Mouse (Mus musculus) neural tube, embryonic 11.5 days (tissue): ENCODE measurements around the gene Spint1. TPM values are rescaled to one million over a fixed set of nuclear protein-coding genes. Genes with fewer than 3 reads are reported as not detected.

Experiments used
- ATAC-seq: fragments of 200-750 bp; cut with Nextera tagmentation; 2 replicates; pipeline ENCODE4 v1.8.0; 2017; ENCODE audit warnings: moderate number of reproducible peaks, mild to moderate bottlenecking, moderate TSS enrichment, moderate library complexity; ENCODE audit not compliant: insufficient read depth, low FRiP score, low TSS enrichment
- DNase-seq: peaks from one replicate; pipeline ENCODE4 v3.0.0-alpha.2; 2015; ENCODE audit warnings: low spot score
- H3K27ac ChIP-seq: fragments of 300-500 bp; sonication (generic); 2 replicates; pipeline ENCODE4 v1.5.1; 2014; ENCODE audit warnings: low read depth, mild to moderate bottlenecking, low read length
- H3K27me3 ChIP-seq: fragments of 300-500 bp; sonication (generic); 2 replicates; pipeline ENCODE4 v1.6.1; 2014; ENCODE audit warnings: mild to moderate bottlenecking, low read length, mixed read lengths; ENCODE audit not compliant: control insufficient read depth, insufficient read depth
- H3K36me3 ChIP-seq: fragments of 300-500 bp; sonication (generic); 2 replicates; pipeline ENCODE4 v1.6.1; 2014; ENCODE audit warnings: mild to moderate bottlenecking, low read length, moderate library complexity, mixed read lengths; ENCODE audit not compliant: control insufficient read depth, insufficient read depth
- H3K4me1 ChIP-seq: fragments of 300-500 bp; sonication (generic); 2 replicates; pipeline ENCODE4 v1.6.1; 2014; ENCODE audit warnings: low read length, mixed read lengths; ENCODE audit not compliant: control insufficient read depth, insufficient read depth
- H3K4me2 ChIP-seq: fragments of 300-500 bp; sonication (generic); 2 replicates; pipeline ENCODE4 v1.6.1; 2014; ENCODE audit warnings: low read depth, mild to moderate bottlenecking, moderate library complexity
- H3K4me3 ChIP-seq: fragments of 300-500 bp; sonication (generic); 2 replicates; pipeline ENCODE4 v1.5.1; 2014; ENCODE audit warnings: low read depth, low read length
- H3K9ac ChIP-seq: fragments of 300-500 bp; sonication (generic); 2 replicates; pipeline ENCODE4 v1.6.1; 2014; ENCODE audit warnings: mild to moderate bottlenecking, low read length
- H3K9me3 ChIP-seq: fragments of 300-500 bp; sonication (generic); 2 replicates; pipeline ENCODE4 v1.6.1; 2016; ENCODE audit warnings: low read length; ENCODE audit not compliant: control insufficient read depth
- WGBS: fragments of 180-500 bp; shearing (Covaris S2); extraction: QIAGEN DNeasy Blood & Tissue Kit; methylation state at CpG from one replicate; pipeline ENCODE4 v1.1.7; 2014; 5-methylcytosine and 5-hydroxymethylcytosine counted together
- polyA plus RNA-seq: library from polyadenylated mRNA; unstranded; fragments of >200 nt; fragmentation: Nextera tagmentation; extraction: Ambion mirVana; gene quantifications from 2 replicates; pipeline ENCODE4 v1.2.1, GENCODE M21; 2014

Spint1 gene
- polyA plus RNA-seq: 2.7 and 2.8 TPM in 2 replicates

DNA sequence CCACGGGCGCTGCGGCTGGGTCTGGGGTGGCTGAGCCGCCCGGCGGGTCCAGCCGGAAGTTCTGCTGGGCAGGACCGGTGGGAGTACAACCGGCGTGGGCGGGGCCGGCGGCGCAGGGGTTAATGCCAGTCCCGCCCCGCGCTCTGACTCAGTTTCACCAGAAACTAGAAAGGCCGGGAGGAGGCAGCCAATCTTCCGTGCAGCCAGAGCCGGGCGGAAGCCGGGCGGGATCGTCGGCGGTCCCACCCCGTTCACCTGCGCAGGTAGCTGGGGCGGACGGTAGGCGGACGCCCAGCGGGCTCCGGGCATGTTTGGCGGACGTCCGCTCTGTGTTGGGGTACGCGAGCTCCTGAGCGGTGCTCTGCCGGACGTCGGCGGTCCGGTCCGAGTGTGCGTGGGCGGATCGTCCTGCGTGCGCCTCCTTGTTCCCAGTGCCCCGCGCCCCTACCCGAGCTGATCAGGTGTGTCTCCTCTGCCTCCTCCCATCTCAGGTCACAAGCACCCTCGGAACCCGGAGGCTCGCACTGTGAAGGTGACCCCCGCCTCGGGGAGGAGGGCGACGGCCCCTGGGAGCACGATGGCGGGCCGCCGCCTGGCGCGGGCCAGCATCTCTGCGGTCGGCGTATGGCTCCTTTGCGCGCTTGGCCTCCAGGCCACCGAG is at the start of gene Spint1:
Gene Spint1 (plus strand): TSS at position 153 of the 661 bp plus-strand sequence.
- DNase-seq: peak; percentile 22
- under 1% methylated on average over 71 of the region's 73 CpGs for WGBS
- H3K9me3 ChIP-seq: no peaks in the 10 kb centered on the region
- H3K9ac ChIP-seq: peak within 1 kb of the TSS; percentile 32; the same call in 1 of the 2 replicates
- peak within 1 kb of the TSS; percentile 35 for H3K4me3 ChIP-seq
- peaks cover 10% of the 10 kb centered on the region; the same call in 1 of the 2 replicates for H3K4me1 ChIP-seq
- H3K36me3 ChIP-seq: no peaks in the 10 kb centered on the region
- peaks cover 40% of the 10 kb centered on the region for H3K27me3 ChIP-seq
- no peak for ATAC-seq
- H3K27ac ChIP-seq: no peak within 1 kb of the TSS
- peak within 1 kb of the TSS; percentile 61 for H3K4me2 ChIP-seq

DNA sequence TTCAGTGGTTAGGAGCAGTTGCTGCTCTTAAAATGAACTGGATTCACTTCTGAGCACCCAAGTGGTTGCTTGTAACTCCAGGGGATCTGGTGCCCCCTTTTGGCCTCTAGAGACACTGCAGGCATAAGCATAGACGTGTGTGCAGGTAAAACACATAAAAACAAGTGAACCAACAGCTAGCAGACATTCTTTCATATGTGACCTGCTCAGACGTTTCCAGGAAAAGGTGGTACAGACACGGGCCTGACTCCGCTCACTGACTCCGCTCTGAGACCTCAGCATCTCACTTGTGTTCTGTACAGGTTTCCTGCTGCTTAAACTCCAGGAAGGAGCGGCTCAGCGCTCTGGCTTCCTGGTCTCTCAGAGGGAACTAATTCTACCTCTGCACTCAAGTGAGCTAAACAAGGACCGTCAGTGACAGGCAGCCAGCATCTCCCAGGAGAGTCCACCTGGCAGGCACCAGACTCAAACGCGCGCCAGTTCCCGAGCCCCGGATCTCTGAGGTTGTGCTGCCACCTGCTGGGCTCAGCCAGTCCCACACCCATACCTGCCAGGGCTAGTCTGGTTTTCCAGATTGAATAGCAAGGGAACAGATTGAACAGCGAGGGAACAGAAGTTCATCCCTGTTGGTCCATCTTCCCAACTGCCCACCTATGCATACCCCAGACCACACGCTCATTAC is 48.0 kb upstream of the Spint1 start:
- peak; percentile 61; the same call in 1 of the 2 replicates for ATAC-seq
- 8% methylated on average over 15 of the region's 15 CpGs for WGBS
- Histone ChIP-seq H3K4me1 (no peaks in the 10 kb centered on the region), H3K9ac (no peak overlapping the region), H3K27ac (no peak overlapping the region), H3K4me3 (no peak overlapping the region), H3K27me3 (no peaks in the 10 kb centered on the region), H3K4me2 (peak overlapping the region; percentile 30), H3K9me3 (no peaks in the 10 kb centered on the region), H3K36me3 (peaks cover under 1% of the 10 kb centered on the region)
- peak; percentile 85 for DNase-seq

DNA sequence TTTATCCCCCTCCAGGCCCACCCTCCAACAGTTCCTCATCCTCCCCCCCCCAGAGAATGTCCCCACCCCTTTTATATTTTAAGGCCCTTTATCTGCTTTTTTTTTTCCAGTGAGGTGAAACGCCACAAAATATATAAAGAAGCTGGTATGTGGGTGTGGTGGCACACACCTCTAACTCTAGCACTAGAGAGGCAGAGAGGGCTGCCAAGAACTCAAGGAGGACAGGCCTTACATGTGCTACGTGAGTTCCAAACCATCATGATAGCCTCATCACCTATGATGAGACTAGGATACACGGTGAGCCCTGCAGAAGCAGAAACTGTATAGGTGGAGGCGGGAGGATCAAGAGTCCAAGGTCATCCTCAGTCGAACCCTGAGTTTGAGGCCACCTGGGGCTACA is 46.2 kb upstream of the Spint1 start:
- no peak overlapping the region for H3K27ac ChIP-seq
- no peaks in the 10 kb centered on the region for H3K36me3 ChIP-seq
- ATAC-seq (no peak), DNase-seq (no peak)
- no peak overlapping the region for H3K4me2 ChIP-seq
- H3K4me1 ChIP-seq: no peaks in the 10 kb centered on the region
- no peaks in the 10 kb centered on the region for H3K9me3 ChIP-seq
- WGBS: 88% methylated on average over 5 of the region's 5 CpGs
- H3K4me3 ChIP-seq: no peak overlapping the region
- no peaks in the 10 kb centered on the region for H3K27me3 ChIP-seq
- no peak overlapping the region for H3K9ac ChIP-seq

DNA sequence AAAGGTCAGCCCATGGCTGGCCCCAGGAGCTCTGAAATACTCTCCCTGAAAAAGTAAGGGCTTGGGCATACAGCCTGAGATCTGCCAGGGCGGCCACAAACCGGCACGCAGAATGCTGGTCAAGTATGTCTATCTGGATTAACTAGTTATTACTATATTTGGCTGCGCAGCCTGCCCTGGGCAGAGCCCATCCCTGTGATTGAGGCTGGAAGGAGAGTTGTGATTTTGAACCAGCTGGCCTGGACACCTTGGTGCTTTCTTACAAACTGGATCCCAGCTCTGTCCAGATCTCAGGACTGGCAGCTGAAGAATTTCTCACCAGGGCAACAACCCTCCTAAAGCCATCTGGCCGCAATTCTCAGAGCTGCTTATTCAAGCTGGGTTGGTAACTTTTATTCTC is 43.0 kb upstream of the Spint1 start:
- H3K27me3 ChIP-seq: no peaks in the 10 kb centered on the region
- WGBS: 83% methylated on average over 5 of the region's 5 CpGs
- ATAC-seq (no peak), DNase-seq (no peak)
- no peak overlapping the region for H3K9ac ChIP-seq
- no peak overlapping the region for H3K4me3 ChIP-seq
- no peak overlapping the region for H3K4me2 ChIP-seq
- H3K36me3 ChIP-seq: no peaks in the 10 kb centered on the region
- no peaks in the 10 kb centered on the region for H3K9me3 ChIP-seq
- no peaks in the 10 kb centered on the region for H3K4me1 ChIP-seq
- H3K27ac ChIP-seq: no peak overlapping the region

DNA sequence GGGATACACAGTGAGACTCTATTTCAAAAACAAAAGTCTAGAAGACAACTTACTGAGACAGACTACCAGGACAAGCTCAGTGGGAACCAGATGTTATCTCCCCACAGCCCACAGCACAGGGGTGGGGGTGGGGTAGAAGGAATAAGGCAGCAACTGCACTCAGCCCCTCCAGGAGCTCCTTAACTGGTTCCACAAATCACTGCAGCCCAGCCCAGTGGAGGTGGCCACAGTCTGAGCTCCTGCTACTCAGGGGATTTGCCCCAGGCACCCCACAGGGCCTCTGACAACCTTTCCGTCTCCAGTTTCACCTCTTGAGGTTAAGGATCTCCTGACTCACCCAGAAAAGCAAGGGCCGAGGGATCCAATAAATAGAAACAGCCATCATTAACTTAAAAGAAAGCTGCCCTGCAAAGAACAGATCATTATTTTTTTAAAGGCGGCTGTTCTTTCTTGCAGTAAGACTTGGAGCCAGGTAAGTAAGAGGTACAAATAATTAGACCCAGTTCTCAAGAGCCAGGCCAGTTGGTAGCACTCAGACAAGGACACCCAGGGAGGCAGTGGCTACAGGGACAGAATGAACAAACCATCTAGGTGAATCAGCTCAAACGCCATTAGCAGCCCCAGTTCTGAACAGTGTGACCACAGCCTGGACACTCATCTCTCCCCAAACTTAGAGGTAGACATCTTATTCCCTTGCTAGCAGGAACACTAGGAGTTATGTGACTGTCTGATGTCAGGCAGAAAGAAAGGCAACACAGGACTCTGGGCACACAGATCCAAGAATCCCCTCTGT is 40.6 kb upstream of the Spint1 start:
- ATAC-seq: no peak
- no peak overlapping the region for H3K27ac ChIP-seq

DNA sequence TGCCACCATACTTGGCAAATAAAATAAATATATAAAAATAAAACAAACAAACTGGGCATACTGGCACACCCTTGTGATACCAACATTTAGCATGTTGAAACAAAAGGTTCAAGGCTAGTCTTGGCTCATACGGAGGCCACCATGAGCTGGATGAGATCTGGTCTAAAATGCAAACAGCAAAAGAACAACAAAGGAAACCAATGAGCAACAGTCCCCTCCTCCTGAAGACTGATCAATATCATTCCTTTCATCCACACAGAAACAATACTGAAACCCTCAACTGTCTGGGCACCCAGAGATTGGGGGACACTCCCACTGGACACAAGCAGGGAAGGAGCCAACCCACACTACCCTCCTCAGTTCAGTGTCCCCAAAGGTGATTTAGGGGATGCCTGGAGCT is 39.7 kb upstream of the Spint1 start:
- H3K9ac ChIP-seq: no peak overlapping the region
- no peak for DNase-seq
- no peaks in the 10 kb centered on the region for H3K36me3 ChIP-seq
- WGBS: 76% methylated on average over 1 of the region's 1 CpGs
- no peak overlapping the region for H3K4me3 ChIP-seq
- no peak overlapping the region for H3K27ac ChIP-seq
- no peak for ATAC-seq
- H3K4me2 ChIP-seq: no peak overlapping the region
- no peaks in the 10 kb centered on the region for H3K9me3 ChIP-seq
- H3K4me1 ChIP-seq: no peaks in the 10 kb centered on the region
- H3K27me3 ChIP-seq: no peaks in the 10 kb centered on the region

More for the DNA sequence above, 40.6 kb upstream of the Spint1 start:
- Histone ChIP-seq H3K27me3 (no peaks in the 10 kb centered on the region), H3K9ac (no peak overlapping the region), H3K4me3 (no peak overlapping the region), H3K4me1 (no peaks in the 10 kb centered on the region), H3K4me2 (no peak overlapping the region), H3K36me3 (no peaks in the 10 kb centered on the region), H3K9me3 (no peaks in the 10 kb centered on the region)
- WGBS: 29% methylated on average over 4 of the region's 4 CpGs
- DNase-seq: no peak

DNA sequence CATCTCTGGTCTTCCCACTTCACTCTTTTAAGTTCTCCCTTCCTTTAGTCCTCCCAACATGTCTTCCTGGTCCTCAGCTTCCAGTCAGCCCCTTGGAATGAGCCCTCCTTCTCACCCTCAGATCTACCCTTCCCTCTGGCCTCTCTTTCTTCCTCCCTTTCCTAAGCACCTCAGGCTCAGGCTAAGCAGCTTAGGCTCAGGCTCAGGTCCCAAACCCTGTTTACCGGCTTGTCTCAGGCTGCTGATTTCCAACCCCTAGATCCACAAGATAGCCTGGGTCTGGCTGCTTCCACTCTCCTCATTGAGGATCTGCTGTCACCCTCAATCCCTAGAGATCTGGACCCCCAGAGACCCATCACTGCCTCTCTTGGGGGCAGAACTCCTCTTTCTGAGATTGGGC is 39.1 kb upstream of the Spint1 start:
- no peak overlapping the region for H3K9ac ChIP-seq
- no peaks in the 10 kb centered on the region for H3K27me3 ChIP-seq
- no peak overlapping the region for H3K4me3 ChIP-seq
- no peak for DNase-seq
- no peaks in the 10 kb centered on the region for H3K36me3 ChIP-seq
- 80% methylated on average over 1 of the region's 1 CpGs for WGBS
- H3K4me2 ChIP-seq: no peak overlapping the region
- H3K27ac ChIP-seq: no peak overlapping the region
- H3K4me1 ChIP-seq: no peaks in the 10 kb centered on the region
- no peak for ATAC-seq
- H3K9me3 ChIP-seq: no peaks in the 10 kb centered on the region

DNA sequence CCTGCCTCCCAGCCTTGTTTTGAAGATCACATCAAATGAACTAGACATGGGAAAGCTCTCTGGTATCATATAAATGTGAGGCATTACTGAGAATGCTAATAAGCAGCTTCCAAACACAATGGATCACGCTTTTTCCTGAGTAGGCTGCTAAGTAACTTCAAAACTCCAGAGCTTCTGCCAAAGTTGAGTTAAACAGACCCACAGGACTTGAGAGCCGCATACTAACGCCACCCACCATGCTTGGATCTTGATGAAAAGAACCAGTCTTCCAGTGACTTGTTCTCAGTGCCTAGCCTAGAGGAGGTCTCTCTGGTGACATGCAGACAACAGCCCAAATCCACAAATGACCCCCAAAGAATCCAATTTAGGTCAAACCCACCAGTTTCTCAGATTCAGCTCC is 38.2 kb upstream of the Spint1 start:
- ATAC-seq (no peak), DNase-seq (no peak)
- 79% methylated on average over 3 of the region's 3 CpGs for WGBS
- no peaks in the 10 kb centered on the region for H3K36me3 ChIP-seq
- no peaks in the 10 kb centered on the region for H3K4me1 ChIP-seq
- no peaks in the 10 kb centered on the region for H3K27me3 ChIP-seq
- no peak overlapping the region for H3K4me2 ChIP-seq
- no peaks in the 10 kb centered on the region for H3K9me3 ChIP-seq
- no peak overlapping the region for H3K4me3 ChIP-seq
- H3K9ac ChIP-seq: no peak overlapping the region
- H3K27ac ChIP-seq: no peak overlapping the region
